Mouse (Mus musculus) testis, adult 2 months (tissue): ENCODE data around the gene Tubb5.

ENCODE experiments used
- CTCF ChIP-seq: fragments of 200-500 bp; IDR thresholded peaks from 2 replicates; pipeline ENCODE4 v1.5.1; 2012; ENCODE audit warnings: low read depth, mild to moderate bottlenecking, inconsistent platforms, low read length, moderate library complexity; ENCODE audit not compliant: control insufficient read depth, insufficient read depth, insufficient replicate concordance
- POLR2A ChIP-seq: fragments of 200-500 bp; IDR thresholded peaks from 2 replicates; pipeline ENCODE4 v1.6.1; 2012; ENCODE audit warnings: low read depth, mild to moderate bottlenecking, inconsistent platforms, low read length, moderate library complexity; ENCODE audit not compliant: control insufficient read depth

DNA sequence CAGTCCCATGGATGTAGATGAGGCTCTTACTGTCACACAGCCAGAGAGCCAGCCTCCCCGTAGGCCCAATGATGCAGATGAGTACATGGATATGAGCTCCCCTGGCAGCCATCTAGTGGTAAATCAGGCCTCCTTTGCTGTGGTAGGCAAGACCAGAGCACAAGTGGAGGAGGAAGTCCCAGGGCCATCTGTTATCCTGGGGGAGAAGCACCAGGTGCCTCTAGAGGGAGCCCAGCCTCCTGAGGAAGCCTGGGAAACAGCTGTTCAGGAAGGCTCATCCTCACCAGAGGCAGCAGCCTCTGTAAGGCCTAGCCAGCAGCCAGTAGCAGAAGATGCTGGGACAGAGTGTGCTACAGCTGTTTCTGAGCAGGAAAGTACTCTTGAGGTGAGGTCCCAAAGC is 10.0 kb upstream of the Tubb5 start:
- TF ChIP-seq CTCF (no peak), POLR2A (no peak)
